Mouse (Mus musculus) midbrain, embryonic 11.5 days (tissue): ENCODE results near the gene Tex19.2. TPM values are rescaled to one million over a fixed set of nuclear protein-coding genes. Genes with fewer than 3 reads are reported as not detected.
A peak's percentile ranks its signal among the peaks of the same experiment; 100 is the strongest.

ENCODE experiments used
- ATAC-seq: fragments of 200-750 bp; cut with Nextera tagmentation; 2 replicates; pipeline ENCODE4 v1.8.0; 2017; ENCODE audit warnings: moderate TSS enrichment, moderate library complexity; ENCODE audit not compliant: low FRiP score
- DNase-seq: peaks from one replicate; pipeline ENCODE4 v3.0.0; 2015; ENCODE audit warnings: low spot score; ENCODE audit errors: missing footprints
- H3K27ac ChIP-seq: fragments of 300-500 bp; sonication (generic); 2 replicates; pipeline ENCODE4 v1.5.1; 2014; ENCODE audit warnings: low read depth, low read length
- H3K27me3 ChIP-seq: fragments of 300-500 bp; sonication (generic); 2 replicates; pipeline ENCODE4 v1.6.1; 2014; ENCODE audit warnings: mild to moderate bottlenecking, low read length, moderate library complexity, mixed read lengths; ENCODE audit not compliant: control insufficient read depth, insufficient read depth
- H3K36me3 ChIP-seq: fragments of 300-500 bp; sonication (generic); 2 replicates; pipeline ENCODE4 v1.6.1; 2014; ENCODE audit warnings: mild to moderate bottlenecking, low read length, moderate library complexity, mixed read lengths; ENCODE audit not compliant: control insufficient read depth, insufficient read depth
- H3K4me1 ChIP-seq: fragments of 300-500 bp; sonication (generic); 2 replicates; pipeline ENCODE4 v1.6.1; 2014; ENCODE audit warnings: low read length; ENCODE audit not compliant: control insufficient read depth, insufficient read depth
- H3K4me2 ChIP-seq: fragments of 300-500 bp; sonication (generic); 2 replicates; pipeline ENCODE4 v1.6.1; 2014; ENCODE audit warnings: mild to moderate bottlenecking, moderate library complexity
- H3K4me3 ChIP-seq: fragments of 300-500 bp; sonication (generic); 2 replicates; pipeline ENCODE4 v1.5.1; 2014; ENCODE audit warnings: low read depth, low read length
- H3K9ac ChIP-seq: fragments of 300-500 bp; sonication (generic); 2 replicates; pipeline ENCODE4 v1.6.1; 2014; ENCODE audit warnings: low read length
- H3K9me3 ChIP-seq: fragments of 300-500 bp; sonication (generic); 2 replicates; pipeline ENCODE4 v1.6.1; 2016; ENCODE audit warnings: low read length; ENCODE audit not compliant: control insufficient read depth
- WGBS: fragments of 180-500 bp; shearing (Covaris S2); extraction: QIAGEN DNeasy Blood & Tissue Kit; methylation state at CpG from one replicate; pipeline ENCODE4 v1.1.7; 2014; 5-methylcytosine and 5-hydroxymethylcytosine counted together
- polyA plus RNA-seq: library from polyadenylated mRNA; unstranded; fragments of >200 nt; fragmentation: Nextera tagmentation; extraction: Ambion mirVana; gene quantifications from 2 replicates; pipeline ENCODE4 v1.2.1, GENCODE M21; 2014

Gene Tex19.2
- polyA plus RNA-seq, 1 experiment from 2014 or later: not detected

DNA sequence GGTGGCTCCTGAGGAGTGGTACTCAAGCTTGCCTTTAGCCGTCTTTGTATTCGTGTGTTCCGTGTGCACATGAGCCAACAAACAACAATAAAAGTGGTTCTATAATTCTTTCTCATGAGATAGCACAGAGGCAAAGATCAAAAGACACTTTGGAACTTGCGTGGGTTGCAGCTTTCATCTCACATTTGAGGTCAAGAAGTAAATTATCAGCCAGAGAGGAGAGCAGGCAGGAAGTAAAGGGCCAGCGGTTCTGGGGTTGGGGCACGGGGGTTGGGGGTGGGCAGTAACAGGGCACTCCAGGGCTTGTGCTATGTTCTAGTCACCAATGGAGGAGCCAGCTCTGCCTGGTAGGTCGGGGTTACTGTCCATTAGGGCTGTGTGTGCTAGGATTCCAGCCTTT, 17.8 kb downstream of the Tex19.2 start:
- Histone ChIP-seq H3K27ac (no peak overlapping the region), H3K27me3 (no peaks in the 10 kb centered on the region), H3K4me1 (no peaks in the 10 kb centered on the region), H3K9me3 (no peaks in the 10 kb centered on the region; the same call in 1 of the 2 replicates), H3K4me3 (no peak overlapping the region), H3K9ac (no peak overlapping the region), H3K36me3 (no peaks in the 10 kb centered on the region), H3K4me2 (no peak overlapping the region)
- DNase-seq (peak; percentile 14), ATAC-seq (no peak)
- WGBS: 78% methylated on average over 7 of the region's 7 CpGs

DNA sequence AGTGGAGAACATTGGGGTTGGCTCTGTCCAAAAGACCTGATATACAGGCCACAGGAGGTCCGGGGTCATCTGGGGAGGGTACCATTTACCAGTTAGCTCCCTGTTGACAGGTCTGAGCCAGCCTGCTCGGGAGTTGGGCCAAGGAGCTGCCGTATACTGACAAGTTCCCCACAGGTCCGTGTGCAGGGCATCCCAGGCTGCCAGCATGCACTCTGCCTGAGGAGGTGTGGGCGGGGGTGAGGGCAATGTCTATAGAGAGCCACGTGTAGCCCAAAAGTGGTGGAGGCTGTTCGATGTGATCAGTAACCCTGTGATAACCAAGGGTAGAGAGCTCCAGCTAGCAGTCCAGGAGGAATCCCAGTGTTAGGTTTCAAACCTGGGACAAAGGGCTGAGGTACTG, 18.7 kb downstream of the Tex19.2 start:
- WGBS: 80% methylated on average over 7 of the region's 7 CpGs
- no peaks in the 10 kb centered on the region for H3K27me3 ChIP-seq
- peak; percentile 59 for DNase-seq

DNA sequence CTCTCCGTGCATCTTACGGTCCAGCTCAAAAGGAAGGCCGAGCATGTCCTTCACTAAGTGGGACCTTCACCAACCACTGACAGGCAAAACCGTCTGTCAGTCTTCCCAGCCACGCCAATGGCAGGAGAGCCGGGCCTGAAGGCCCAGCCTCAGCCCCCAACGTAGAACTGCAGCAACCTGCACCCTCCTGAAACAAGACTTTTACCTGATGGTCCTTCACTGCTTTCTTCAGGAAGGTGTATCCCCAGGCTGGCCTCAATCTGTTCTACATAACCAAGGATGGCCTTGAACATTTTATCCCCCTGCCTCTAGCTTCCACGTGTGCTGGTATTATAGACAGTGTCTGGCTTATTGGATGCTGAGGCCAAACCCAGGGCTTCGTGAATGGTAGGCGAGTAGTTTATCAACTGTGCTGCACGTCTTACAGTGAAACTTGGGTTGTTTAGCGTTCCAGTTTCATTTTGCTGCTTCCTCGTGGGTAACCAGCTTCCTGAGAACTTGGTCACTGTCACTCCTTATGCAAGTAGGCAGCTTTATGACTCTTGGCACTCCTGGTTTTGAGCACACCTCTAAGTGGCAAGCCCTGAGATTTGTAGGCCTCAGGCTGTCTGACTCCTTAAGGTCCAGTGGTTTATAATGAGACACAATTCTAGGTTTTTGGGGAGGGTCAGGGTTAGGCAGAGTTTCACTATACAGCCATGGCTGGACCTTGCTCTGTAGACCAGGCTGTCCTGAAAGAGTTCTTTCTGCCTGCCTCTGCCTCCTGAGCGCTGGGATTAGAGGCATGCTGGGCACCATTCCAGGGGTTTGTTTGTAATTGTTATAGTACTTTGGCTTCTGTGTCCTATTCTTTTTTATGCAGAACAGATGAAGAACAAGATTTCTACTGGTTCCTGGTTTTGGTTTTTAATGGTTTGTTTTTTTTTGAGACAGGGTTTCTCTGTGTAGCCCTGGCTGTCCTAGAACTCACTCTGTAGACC, 25.6 kb downstream of the Tex19.2 start:
- Histone ChIP-seq H3K4me3 (no peak overlapping the region), H3K36me3 (no peaks in the 10 kb centered on the region), H3K4me2 (no peak overlapping the region), H3K27ac (no peak overlapping the region), H3K27me3 (no peaks in the 10 kb centered on the region), H3K9ac (no peak overlapping the region), H3K9me3 (no peaks in the 10 kb centered on the region), H3K4me1 (no peaks in the 10 kb centered on the region)
- 90% methylated on average over 14 of the region's 14 CpGs for WGBS
- no peak for ATAC-seq
- DNase-seq: peak; percentile 72

More for the DNA sequence above, 18.7 kb downstream of the Tex19.2 start:
- H3K36me3 ChIP-seq: no peaks in the 10 kb centered on the region
- H3K4me2 ChIP-seq: no peak overlapping the region
- H3K4me1 ChIP-seq: no peaks in the 10 kb centered on the region
- ATAC-seq: no peak
- H3K4me3 ChIP-seq: no peak overlapping the region
- H3K9ac ChIP-seq: no peak overlapping the region
- H3K9me3 ChIP-seq: no peaks in the 10 kb centered on the region; the same call in 1 of the 2 replicates
- no peak overlapping the region for H3K27ac ChIP-seq

DNA sequence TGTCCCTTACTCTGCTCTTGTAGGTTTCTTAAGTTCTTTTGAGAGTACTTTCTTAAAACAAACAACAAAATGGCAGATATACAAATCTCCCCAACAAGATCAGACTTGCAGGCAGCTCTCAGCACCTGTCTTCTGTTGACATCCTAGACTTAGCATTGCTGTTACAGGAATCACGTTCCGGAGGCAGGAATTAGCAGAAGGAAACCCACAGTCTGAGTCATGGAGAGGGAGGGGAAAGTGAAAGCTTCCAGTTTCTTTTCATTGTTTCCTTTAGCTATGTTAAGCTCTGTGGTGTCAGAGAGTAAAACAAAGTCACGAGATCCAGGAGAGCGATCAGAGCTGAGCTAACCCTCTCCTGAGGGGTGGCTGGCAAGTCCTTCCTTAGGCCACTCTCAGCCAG, 27.5 kb downstream of the Tex19.2 start:
- ATAC-seq (no peak), DNase-seq (no peak)
- 81% methylated on average over 4 of the region's 4 CpGs for WGBS
- no peaks in the 10 kb centered on the region for H3K4me1 ChIP-seq
- H3K4me3 ChIP-seq: no peak overlapping the region
- no peak overlapping the region for H3K4me2 ChIP-seq
- H3K9me3 ChIP-seq: no peaks in the 10 kb centered on the region
- no peaks in the 10 kb centered on the region for H3K36me3 ChIP-seq
- no peak overlapping the region for H3K9ac ChIP-seq
- no peak overlapping the region for H3K27ac ChIP-seq
- no peaks in the 10 kb centered on the region for H3K27me3 ChIP-seq

DNA sequence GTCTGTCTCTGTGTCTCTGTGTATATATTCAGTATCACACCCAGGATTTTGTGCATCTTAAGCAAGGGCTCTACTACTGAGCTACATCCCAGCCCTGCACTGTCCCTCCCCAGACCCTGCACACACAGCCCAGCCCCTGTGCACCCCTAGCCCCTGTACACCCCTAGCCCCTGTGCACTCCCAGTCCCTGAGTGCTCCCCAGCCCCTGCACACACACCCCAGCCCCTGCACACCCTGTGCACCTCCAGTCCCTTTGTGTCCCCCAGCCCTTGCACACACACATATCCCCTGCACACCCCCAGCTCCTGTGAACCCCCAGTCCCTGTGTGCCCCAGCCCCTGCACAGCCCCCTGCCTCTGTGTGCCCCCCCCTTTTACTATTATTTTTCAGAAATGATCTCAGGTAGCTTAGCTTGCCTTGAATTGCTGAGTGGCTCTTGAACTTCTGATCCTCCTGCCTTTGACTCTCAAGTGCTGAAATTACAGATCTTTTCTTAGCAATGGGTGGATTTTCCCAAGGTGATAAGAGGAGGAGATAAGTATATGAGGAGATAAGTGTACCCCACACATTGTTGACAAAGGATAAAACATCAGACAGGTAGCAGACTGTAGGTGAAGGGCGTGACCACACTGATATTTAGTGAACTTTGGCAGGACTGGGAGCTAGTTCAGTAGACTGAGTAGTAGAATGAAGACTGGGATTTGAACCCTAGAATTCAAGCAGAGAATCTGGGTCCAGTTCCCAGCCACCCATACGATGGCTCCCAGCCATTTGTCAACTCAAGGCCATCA, 28.5 kb downstream of the Tex19.2 start:
- H3K4me2 ChIP-seq: no peak overlapping the region
- no peaks in the 10 kb centered on the region for H3K36me3 ChIP-seq
- WGBS: 92% methylated on average over 2 of the region's 2 CpGs
- no peak overlapping the region for H3K4me3 ChIP-seq
- H3K9me3 ChIP-seq: no peaks in the 10 kb centered on the region
- H3K27me3 ChIP-seq: no peaks in the 10 kb centered on the region
- H3K9ac ChIP-seq: no peak overlapping the region
- ATAC-seq (no peak), DNase-seq (peak; percentile 60)
- H3K4me1 ChIP-seq: no peaks in the 10 kb centered on the region
- no peak overlapping the region for H3K27ac ChIP-seq

DNA sequence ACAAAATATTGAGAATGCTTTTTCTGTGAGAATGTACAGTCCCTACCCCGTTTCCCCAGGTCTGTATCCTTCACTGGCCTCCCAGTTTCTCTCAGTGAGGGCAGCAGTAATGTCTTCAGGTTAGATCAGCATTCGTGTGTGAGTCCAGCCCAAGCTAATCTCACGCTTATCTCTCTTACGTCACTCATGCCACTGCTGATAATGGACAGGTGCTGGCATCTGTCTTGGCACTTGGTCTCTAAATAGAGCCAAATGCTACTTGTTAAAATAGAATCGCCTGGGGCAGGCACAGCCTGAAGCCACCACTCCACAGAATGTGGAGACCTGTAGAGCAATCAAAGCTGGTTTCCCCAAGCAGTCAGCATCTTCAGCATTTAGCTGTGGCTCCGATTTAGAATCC, 29.5 kb downstream of the Tex19.2 start:
- no peaks in the 10 kb centered on the region for H3K36me3 ChIP-seq
- DNase-seq (peak; percentile 6), ATAC-seq (no peak)
- no peaks in the 10 kb centered on the region for H3K9me3 ChIP-seq
- no peaks in the 10 kb centered on the region for H3K4me1 ChIP-seq
- H3K4me3 ChIP-seq: no peak overlapping the region
- 83% methylated on average over 6 of the region's 6 CpGs for WGBS
- no peak overlapping the region for H3K4me2 ChIP-seq
- H3K27me3 ChIP-seq: no peaks in the 10 kb centered on the region
- no peak overlapping the region for H3K9ac ChIP-seq
- H3K27ac ChIP-seq: no peak overlapping the region

DNA sequence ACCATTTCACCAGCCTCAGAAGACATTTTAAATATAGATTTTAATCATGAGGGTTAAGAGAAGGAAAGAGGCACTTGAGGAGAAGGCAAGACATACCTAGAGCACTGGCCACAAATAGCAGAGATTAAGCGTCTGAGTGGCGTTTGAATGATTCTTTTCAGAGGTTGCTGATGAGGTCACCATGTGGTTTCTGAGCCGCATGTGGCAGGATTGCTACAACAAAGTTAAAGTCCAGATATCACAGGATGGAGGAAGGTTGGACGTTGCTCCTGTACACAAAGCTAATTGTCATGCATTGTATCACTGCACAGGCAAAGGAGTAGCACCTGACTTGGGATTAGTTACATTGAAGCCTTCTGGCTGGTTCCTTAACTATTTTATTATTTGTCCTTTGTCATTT, 32.2 kb downstream of the Tex19.2 start:
- Histone ChIP-seq H3K27ac (no peak overlapping the region), H3K4me2 (no peak overlapping the region), H3K4me1 (no peaks in the 10 kb centered on the region), H3K4me3 (no peak overlapping the region), H3K9me3 (no peaks in the 10 kb centered on the region), H3K36me3 (no peaks in the 10 kb centered on the region), H3K27me3 (no peaks in the 10 kb centered on the region), H3K9ac (no peak overlapping the region)
- no peak for ATAC-seq
- DNase-seq: peak; percentile 14
- 74% methylated on average over 4 of the region's 4 CpGs for WGBS

DNA sequence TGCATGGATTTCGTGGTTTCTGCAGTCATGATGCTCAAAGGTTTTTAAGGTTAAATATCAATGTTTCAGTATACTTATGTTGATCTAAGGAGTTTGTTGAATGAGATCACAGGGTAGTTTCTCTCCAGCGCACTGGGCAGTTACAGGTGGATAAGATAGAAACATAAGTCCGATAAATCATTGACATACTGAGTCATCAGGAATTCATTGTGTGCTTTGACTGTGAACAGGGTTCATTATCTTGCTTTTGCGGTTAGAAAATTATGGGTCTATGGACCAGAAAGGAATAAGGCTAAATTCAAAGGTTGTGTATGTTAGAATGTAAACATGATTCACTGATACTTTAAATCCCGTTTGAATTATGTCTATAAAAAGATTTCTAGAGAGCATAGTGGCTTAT, 33.3 kb downstream of the Tex19.2 start:
- Histone ChIP-seq H3K4me3 (no peak overlapping the region), H3K4me2 (no peak overlapping the region), H3K9me3 (no peaks in the 10 kb centered on the region), H3K4me1 (no peaks in the 10 kb centered on the region), H3K27me3 (no peaks in the 10 kb centered on the region), H3K36me3 (no peaks in the 10 kb centered on the region), H3K9ac (no peak overlapping the region), H3K27ac (no peak overlapping the region)
- WGBS: 83% methylated on average over 5 of the region's 5 CpGs
- ATAC-seq (no peak), DNase-seq (peak; percentile 59)
